Mouse (Mus musculus): ENCODE measurements around the gene Atxn2l.

Atxn2l gene

GRCm38 (mm10) chr7:126460623-126461399 lies 42.4 kb downstream of the Atxn2l start:
- no peak for DNase-seq

DNA sequence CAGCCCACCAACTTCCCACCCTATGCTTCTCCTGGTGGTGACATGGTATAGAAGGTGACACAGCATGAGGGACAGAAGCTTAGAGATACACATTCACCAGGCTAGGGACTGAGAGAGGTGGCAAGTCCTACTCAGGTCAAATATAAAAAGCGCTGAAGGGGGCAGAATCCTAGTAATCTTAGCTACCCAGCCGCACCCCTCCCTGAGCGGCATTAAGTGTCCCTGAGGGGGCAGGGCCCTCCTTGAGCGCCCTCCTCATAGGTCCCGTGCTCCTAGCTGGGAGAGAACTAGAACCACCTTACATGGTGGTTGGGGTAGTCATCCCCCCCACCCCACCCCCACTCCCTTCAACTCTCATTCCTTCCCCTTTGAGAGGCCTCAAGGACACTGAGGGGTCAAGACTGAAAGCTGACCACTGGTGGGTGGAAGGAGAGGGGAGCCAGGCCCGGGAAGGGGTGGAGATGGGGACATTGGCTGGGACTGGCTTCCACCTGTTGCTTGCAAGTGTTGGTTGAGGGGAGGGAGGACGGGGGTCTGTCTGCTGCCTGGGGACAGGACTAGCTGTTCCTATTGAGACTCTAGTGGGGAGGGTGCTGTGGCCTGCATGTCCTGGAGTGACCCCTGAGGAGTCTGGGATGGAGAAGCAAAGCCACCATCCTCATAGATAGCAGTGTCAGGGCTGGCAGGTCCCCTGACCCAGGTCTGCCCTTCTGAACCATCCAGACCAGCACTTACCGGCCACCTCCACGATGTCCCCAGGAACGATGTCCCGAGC lies 44.2 kb downstream of the Atxn2l start:
- DNase-seq, result no peak

DNA sequence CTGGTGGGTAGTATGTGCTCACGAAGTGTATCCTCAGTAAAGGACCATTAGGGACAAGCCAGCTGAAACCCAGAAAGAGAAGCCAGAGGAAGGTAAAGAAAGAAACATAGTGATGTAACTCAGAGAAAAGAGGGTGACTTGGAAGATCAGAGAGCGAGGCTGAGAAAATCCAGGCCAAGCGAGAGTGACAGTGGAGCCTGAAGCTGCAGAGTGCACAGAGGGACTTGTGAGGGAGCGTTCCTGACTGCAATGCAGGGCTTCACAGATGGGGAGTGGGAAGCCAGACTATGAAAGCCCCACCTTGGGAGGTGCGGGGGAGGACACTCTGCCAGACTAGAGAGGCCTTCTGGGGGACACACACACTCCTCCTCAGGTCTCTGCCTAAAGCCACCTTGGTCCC lies 45.0 kb downstream of the Atxn2l start:
- no peak for DNase-seq

DNA sequence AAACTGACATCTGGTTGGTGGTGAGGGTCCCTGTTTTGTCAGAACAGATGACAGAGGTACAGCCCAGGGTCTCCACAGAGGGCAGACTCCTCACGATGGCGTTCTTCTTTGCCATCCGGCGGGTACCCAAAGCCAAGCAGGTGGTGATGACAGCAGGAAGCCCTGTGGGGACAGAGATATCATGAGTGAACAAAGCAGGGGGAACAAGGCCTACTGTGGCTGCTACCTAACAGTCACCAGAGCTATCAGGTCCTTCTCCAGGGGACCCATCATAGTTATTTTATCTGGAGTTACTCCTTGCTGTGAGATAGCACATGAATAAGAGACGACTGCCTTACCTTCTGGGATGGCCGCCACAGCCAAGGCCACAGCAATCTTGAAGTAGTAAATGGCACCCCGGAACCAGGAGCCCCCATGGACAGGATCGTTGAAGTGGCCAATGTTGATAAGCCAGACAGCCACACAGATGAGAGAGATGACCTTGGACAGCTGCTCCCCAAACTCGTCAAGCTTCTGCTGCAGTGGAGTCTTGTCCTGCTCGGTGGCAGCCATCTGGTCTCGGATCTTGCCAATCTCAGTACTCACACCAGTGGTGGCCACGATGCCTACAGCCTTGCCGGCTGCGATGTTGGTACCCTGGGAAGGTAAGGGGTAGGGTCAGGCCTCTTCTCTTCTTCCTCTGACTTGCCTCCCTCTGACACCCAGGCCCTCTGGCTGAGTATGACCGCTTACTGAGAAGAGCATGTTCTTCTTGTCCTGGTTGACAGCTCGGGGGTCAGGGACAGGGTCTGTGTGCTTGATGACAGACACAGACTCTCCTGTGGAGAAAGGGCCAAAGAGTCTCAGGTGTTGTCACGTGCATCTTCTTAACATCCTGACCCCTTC lies 46.6 kb downstream of the Atxn2l start:
- DNase-seq, result peak; percentile 89

- DNase-seq, result no peak
Measured at GRCm38 (mm10) chr7:126455242-126455641, 48.0 kb downstream of the Atxn2l start.

- DNase-seq, result no peak
Measured at GRCm38 (mm10) chr7:126453861-126454260, 49.4 kb downstream of the Atxn2l start.

DNA sequence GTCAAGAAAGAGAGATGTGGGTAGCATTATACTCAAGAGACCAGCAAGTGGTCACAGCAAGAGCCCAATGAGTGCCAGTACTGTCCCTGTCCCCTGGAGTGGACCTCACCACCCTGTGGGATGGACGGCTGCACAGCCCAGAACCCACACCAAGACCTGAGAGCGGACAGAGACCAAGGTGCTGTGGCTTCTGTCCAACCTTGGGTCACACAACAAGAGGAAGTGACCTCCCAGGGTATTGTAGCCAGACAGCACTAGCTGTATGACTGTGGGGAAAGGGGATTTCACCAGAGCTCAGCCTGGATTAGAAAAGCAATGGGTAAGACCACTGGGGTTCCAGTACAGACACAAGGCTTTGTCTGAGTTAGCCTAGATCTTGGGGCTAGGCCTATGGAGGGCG lies 51.0 kb downstream of the Atxn2l start:
- DNase-seq, result no peak

- DNase-seq, result no peak
Measured at GRCm38 (mm10) chr7:126450641-126451040, 52.6 kb downstream of the Atxn2l start.

GRCm38 (mm10) chr7:126449991-126450390 lies 53.2 kb downstream of the Atxn2l start:
- no peak for DNase-seq

DNA sequence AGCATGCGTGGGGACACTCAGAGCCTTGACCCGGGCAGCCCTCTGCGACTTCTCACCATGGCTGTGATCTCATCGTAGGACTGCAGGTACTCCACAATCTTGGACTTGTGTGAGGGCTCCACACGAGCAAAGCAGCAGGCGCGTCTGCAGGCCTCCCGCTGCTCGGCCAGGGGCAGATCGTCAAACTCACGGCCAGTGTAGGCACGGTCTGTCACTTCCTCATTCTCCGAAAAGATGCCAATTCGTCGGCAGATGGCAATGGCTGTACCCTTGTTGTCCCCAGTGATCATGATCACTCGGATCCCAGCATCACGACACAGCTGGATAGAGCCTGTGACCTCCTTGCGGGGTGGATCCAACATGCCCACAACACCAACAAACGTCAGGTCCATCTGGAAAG lies 54.8 kb downstream of the Atxn2l start:
- peak; percentile 90 for DNase-seq

DNA sequence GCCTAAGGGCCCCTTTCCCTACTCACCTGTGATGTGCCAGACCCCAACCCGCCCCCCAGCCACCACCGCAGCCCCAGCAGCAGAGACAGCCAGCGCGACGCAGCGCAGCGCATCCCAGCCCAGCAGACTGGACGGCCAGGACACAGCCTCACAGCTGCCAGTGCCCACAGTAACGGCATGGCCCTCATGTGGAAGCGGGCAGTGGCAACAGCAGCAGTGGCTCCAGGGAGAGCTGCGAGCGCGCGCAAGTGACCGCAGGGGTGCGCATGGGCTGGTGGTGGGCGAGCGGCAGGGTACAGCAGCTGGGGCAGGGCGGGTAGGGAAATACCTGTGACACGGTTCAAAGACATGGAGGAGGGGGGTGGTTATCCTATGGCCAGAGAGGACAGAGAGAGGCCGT lies 57.0 kb downstream of the Atxn2l start:
- no peak for DNase-seq

- DNase-seq, result peak; percentile 82
Measured at GRCm38 (mm10) chr7:126445104-126445815, 58.0 kb downstream of the Atxn2l start.

GRCm38 (mm10) chr7:126444536-126444935 lies 58.7 kb downstream of the Atxn2l start:
- DNase-seq, result peak; percentile 81

DNA sequence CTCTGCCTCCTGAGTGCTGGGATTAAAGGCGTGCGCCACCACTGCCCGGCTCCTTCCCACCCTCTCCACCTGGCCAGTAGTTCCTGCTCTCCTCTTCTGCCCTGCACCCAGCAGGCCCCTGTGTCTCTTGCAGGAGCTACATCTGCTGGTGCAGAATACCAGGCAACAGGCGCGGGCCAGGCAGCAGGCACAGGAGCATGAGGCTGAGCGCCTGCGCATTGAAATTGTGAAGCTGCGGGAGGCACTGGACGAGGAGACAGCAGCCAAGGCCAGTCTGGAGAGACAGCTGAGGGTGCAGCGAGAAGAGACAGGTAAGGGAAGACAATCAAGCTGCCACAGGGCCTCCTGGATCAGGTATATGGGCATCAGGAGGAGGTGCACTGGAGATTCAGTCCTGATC lies 59.2 kb downstream of the Atxn2l start:
- peak; percentile 85 for DNase-seq
